Mouse (Mus musculus) forebrain, embryonic 14.5 days (tissue): ENCODE measurements at regions not wholly inside any gene's neighbourhood (a gene's known extent, or its start where the extent isn't known, plus 50 kb on each side); places are given as distances from the start of the nearest gene placed in this dataset.
A peak's percentile ranks its signal among the peaks of the same experiment; 100 is the strongest.

ENCODE experiments used
- ATAC-seq: fragments of 200-750 bp; cut with Nextera tagmentation; 2 replicates; pipeline ENCODE4 v1.8.0; 2017; ENCODE audit warnings: mild to moderate bottlenecking, moderate library complexity
- DNase-seq: peaks from one replicate; pipeline ENCODE4 v3.0.0-alpha.2; 2015; ENCODE audit warnings: low spot score
- H3K27ac ChIP-seq: fragments of 300-500 bp; sonication (generic); 2 replicates; pipeline ENCODE4 v1.5.1; 2014; ENCODE audit warnings: low read depth, mild to moderate bottlenecking, control low read depth, low read length, moderate library complexity
- H3K27me3 ChIP-seq: fragments of 300-500 bp; sonication (generic); replicated peaks from 2 replicates; pipeline ENCODE4 v1.6.1; 2014; ENCODE audit warnings: low read length, control low read depth, mixed read lengths; ENCODE audit not compliant: control insufficient read depth, insufficient read depth
- H3K36me3 ChIP-seq: fragments of 300-500 bp; sonication (generic); 2 replicates; pipeline ENCODE4 v1.6.1; 2014; ENCODE audit warnings: low read length, control low read depth; ENCODE audit not compliant: control insufficient read depth, insufficient read depth
- H3K4me1 ChIP-seq: fragments of 300-500 bp; sonication (generic); 2 replicates; pipeline ENCODE4 v1.6.1; 2014; ENCODE audit warnings: antibody characterized with exemption, low read length, control low read depth; ENCODE audit not compliant: control insufficient read depth, insufficient read depth
- H3K4me2 ChIP-seq: fragments of 300-500 bp; sonication (generic); 2 replicates; pipeline ENCODE4 v1.6.1; 2014; ENCODE audit warnings: mild to moderate bottlenecking, control low read depth, low read length
- H3K4me3 ChIP-seq: fragments of 300-500 bp; sonication (generic); 2 replicates; pipeline ENCODE4 v1.5.1; 2014; ENCODE audit warnings: low read depth, low read length, control low read depth
- H3K9ac ChIP-seq: fragments of 300-500 bp; sonication (generic); 2 replicates; pipeline ENCODE4 v1.6.1; 2014; ENCODE audit warnings: mild to moderate bottlenecking, low read length, control low read depth, moderate library complexity
- H3K9me3 ChIP-seq: fragments of 300-500 bp; sonication (generic); replicated peaks from 2 replicates; pipeline ENCODE4 v1.6.1; 2016; ENCODE audit warnings: low read length, control low read depth, mixed read lengths; ENCODE audit not compliant: control insufficient read depth
- WGBS: fragments of 180-500 bp; shearing (Covaris S2); extraction: QIAGEN DNeasy Blood & Tissue Kit; methylation state at CpG from one replicate; pipeline ENCODE4 v1.1.7; 2014; 5-methylcytosine and 5-hydroxymethylcytosine counted together

- no peaks in the 10 kb centered on the region for H3K27me3 ChIP-seq
- H3K4me2 ChIP-seq, result no peak overlapping the region
- peaks cover 17% of the 10 kb centered on the region for H3K4me1 ChIP-seq
- 70% methylated on average over 9 of the region's 9 CpGs for WGBS
- DNase-seq, result no peak
- no peaks in the 10 kb centered on the region for H3K36me3 ChIP-seq
- H3K4me3 ChIP-seq, result no peak overlapping the region
- no peak overlapping the region for H3K9ac ChIP-seq
- peak overlapping the region; percentile 74 for H3K27ac ChIP-seq
- H3K9me3 ChIP-seq, result no peaks in the 10 kb centered on the region
- no peak for ATAC-seq
These were observed 187.3 kb upstream of the Afdn start for GRCm38 (mm10) chr17:13573036-13573435.

GRCm38 (mm10) chr17:13574122-13574521 lies 186.2 kb upstream of the Afdn start:
- ATAC-seq, result no peak

GRCm38 (mm10) chr17:13574682-13575444 lies 185.5 kb upstream of the Afdn start:
- ATAC-seq (peak; percentile 64), DNase-seq (peak; percentile 51)
- Histone ChIP-seq H3K9ac (no peak overlapping the region), H3K27me3 (no peaks in the 10 kb centered on the region), H3K4me1 (peaks cover 17% of the 10 kb centered on the region), H3K4me2 (no peak overlapping the region), H3K36me3 (no peaks in the 10 kb centered on the region), H3K9me3 (no peaks in the 10 kb centered on the region), H3K27ac (peak overlapping the region; percentile 74), H3K4me3 (no peak overlapping the region)
- 61% methylated on average over 13 of the region's 13 CpGs for WGBS

More at GRCm38 (mm10) chr17:13574122-13574521, 186.2 kb upstream of the Afdn start:
- no peaks in the 10 kb centered on the region for H3K9me3 ChIP-seq
- H3K4me3 ChIP-seq, result no peak overlapping the region
- H3K4me2 ChIP-seq, result no peak overlapping the region
- no peaks in the 10 kb centered on the region for H3K27me3 ChIP-seq
- H3K9ac ChIP-seq, result no peak overlapping the region
- 71% methylated on average over 1 of the region's 1 CpGs for WGBS
- DNase-seq, result no peak
- no peaks in the 10 kb centered on the region for H3K36me3 ChIP-seq
- H3K27ac ChIP-seq, result peak overlapping the region; percentile 74
- peaks cover 17% of the 10 kb centered on the region for H3K4me1 ChIP-seq

- no peak for ATAC-seq
- Histone ChIP-seq H3K9ac (no peak overlapping the region), H3K9me3 (no peaks in the 10 kb centered on the region), H3K4me3 (no peak overlapping the region), H3K27ac (no peak overlapping the region; the same call in 1 of the 2 replicates), H3K4me1 (peaks cover 14% of the 10 kb centered on the region), H3K27me3 (no peaks in the 10 kb centered on the region), H3K36me3 (no peaks in the 10 kb centered on the region), H3K4me2 (no peak overlapping the region)
- DNase-seq, result no peak
- 42% methylated on average over 3 of the region's 3 CpGs for WGBS
These were observed 182.5 kb upstream of the Afdn start for GRCm38 (mm10) chr17:13577798-13578197.

GRCm38 (mm10) chr17:13581214-13581920 lies 179.0 kb upstream of the Afdn start:
- H3K36me3 ChIP-seq, result no peaks in the 10 kb centered on the region
- H3K27ac ChIP-seq, result no peak overlapping the region
- no peak overlapping the region for H3K9ac ChIP-seq
- peaks cover 9% of the 10 kb centered on the region; the same call in 1 of the 2 replicates for H3K4me1 ChIP-seq
- DNase-seq (no peak), ATAC-seq (no peak)
- WGBS, result 64% methylated on average over 5 of the region's 5 CpGs
- H3K4me2 ChIP-seq, result no peak overlapping the region
- no peak overlapping the region for H3K4me3 ChIP-seq
- no peaks in the 10 kb centered on the region for H3K27me3 ChIP-seq
- no peaks in the 10 kb centered on the region for H3K9me3 ChIP-seq

GRCm38 (mm10) chr17:13581995-13582588 lies 178.2 kb upstream of the Afdn start:
- Histone ChIP-seq H3K36me3 (no peaks in the 10 kb centered on the region), H3K27me3 (no peaks in the 10 kb centered on the region), H3K4me1 (peaks cover 9% of the 10 kb centered on the region; the same call in 1 of the 2 replicates), H3K4me3 (no peak overlapping the region), H3K27ac (no peak overlapping the region), H3K9ac (no peak overlapping the region), H3K4me2 (no peak overlapping the region), H3K9me3 (no peaks in the 10 kb centered on the region)
- DNase-seq (no peak), ATAC-seq (no peak)
- WGBS, result 60% methylated on average over 6 of the region's 6 CpGs

- Histone ChIP-seq H3K36me3 (no peaks in the 10 kb centered on the region), H3K9me3 (no peaks in the 10 kb centered on the region), H3K4me2 (no peak overlapping the region), H3K27ac (peak overlapping the region; percentile 87), H3K27me3 (no peaks in the 10 kb centered on the region), H3K9ac (no peak overlapping the region), H3K4me3 (no peak overlapping the region), H3K4me1 (peaks cover 6% of the 10 kb centered on the region; the same call in 1 of the 2 replicates)
- ATAC-seq, result peak; percentile 97
- 24% methylated on average over 9 of the region's 9 CpGs for WGBS
- peak; percentile 84 for DNase-seq
These were observed 176.7 kb upstream of the Afdn start for GRCm38 (mm10) chr17:13583475-13584233.

- Histone ChIP-seq H3K9ac (no peak overlapping the region), H3K36me3 (no peaks in the 10 kb centered on the region), H3K27me3 (no peaks in the 10 kb centered on the region), H3K4me2 (no peak overlapping the region), H3K27ac (peak overlapping the region; percentile 87), H3K9me3 (no peaks in the 10 kb centered on the region), H3K4me3 (no peak overlapping the region), H3K4me1 (peaks cover 6% of the 10 kb centered on the region; the same call in 1 of the 2 replicates)
- no peak for DNase-seq
- ATAC-seq, result peak; percentile 29; the same call in 1 of the 2 replicates
- WGBS, result 61% methylated on average over 4 of the region's 4 CpGs
These were observed 175.9 kb upstream of the Afdn start for GRCm38 (mm10) chr17:13584394-13584793.
